ENCODE assay signal across 8 mouse cellular contexts in the genomic region with DNA sequence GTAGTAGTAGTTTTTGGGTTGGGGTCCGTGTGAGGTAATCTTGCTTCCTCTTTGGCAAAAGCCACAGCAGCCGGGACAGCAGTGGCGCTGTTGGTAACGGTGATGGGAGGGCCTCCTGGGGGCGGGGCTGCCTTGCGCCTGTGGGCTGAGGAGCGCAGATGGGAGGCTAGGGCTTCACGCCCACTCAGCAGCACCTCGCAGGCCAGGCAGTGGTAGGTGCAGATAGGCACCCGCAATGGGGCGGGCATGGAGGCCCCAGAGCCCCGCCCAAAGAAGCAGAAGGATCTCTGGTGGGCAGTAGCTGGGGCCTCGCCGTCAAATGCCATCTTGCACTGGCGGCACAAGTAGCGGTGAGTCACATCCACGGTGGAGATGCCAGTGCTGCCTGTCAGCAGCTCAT. TPM values are rescaled to one million over a fixed set of nuclear protein-coding genes. Genes with fewer than 3 reads are reported as not detected.
DNase-seq lines count a peak whose midpoint lies in the region; ATAC-seq and TF ChIP-seq lines count a peak whose summit lies in the region.

No protein-coding gene starts in this region.

- H3K27ac ChIP-seq in heart, embryonic 15.5 days = no peak overlapping the region
- peak overlapping the region; percentile 64 for H3K27ac ChIP-seq in hindbrain, embryonic 13.5 days
- H3K27ac ChIP-seq in liver, embryonic 14.5 days = peak overlapping the region; percentile 85
- no peak overlapping the region for H3K27ac ChIP-seq in stomach, embryonic 16.5 days (ENCODE audit: low read length)
- H3K27ac ChIP-seq in gastrocnemius, adult 2 months = no peak overlapping the region

- 8% methylated on average over 17 of the region's 17 CpGs for WGBS in heart, embryonic 15.5 days
- WGBS in hindbrain, embryonic 13.5 days = 23% methylated on average over 17 of the region's 17 CpGs
- WGBS in liver, embryonic 14.5 days (ENCODE audit: insufficient replicate concordance) = 6% methylated on average over 17 of the region's 17 CpGs
- WGBS in stomach, embryonic 16.5 days = 12% methylated on average over 17 of the region's 17 CpGs

- H3K4me3 ChIP-seq in heart, embryonic 15.5 days = peak overlapping the region; percentile 21
- no peak overlapping the region for H3K4me3 ChIP-seq in hindbrain, embryonic 13.5 days
- peak overlapping the region; percentile 65 to 70 for H3K4me3 ChIP-seq in liver, embryonic 14.5 days (ENCODE audit: insufficient read depth in 1 of 2, low read depth in 2 of 2, low read length in 2 of 2)
- H3K4me3 ChIP-seq in stomach, embryonic 16.5 days (replicated peaks; ENCODE audit: low read length) = 0 out of 2 replicates have a peak overlapping the region, but pooled peaks have one; percentile 3
- H3K4me3 ChIP-seq in gastrocnemius, adult 2 months = no peak overlapping the region

- peaks cover 11% of the 10 kb centered on the region for H3K4me1 ChIP-seq in heart, embryonic 15.5 days (replicated peaks)
- peaks cover 64% of the 10 kb centered on the region for H3K4me1 ChIP-seq in hindbrain, embryonic 13.5 days (replicated peaks)
- peaks cover 35 to 38% of the 10 kb centered on the region in 2 experiments for H3K4me1 ChIP-seq in liver, embryonic 14.5 days (replicated peaks; ENCODE audit: control insufficient read depth in 2 of 2, insufficient read depth in 2 of 2, low read length in 1 of 2)
- H3K4me1 ChIP-seq in stomach, embryonic 16.5 days (ENCODE audit: control insufficient read depth, insufficient read depth, low read length) = peaks cover 13% of the 10 kb centered on the region

- no peaks in the 10 kb centered on the region for H3K36me3 ChIP-seq in heart, embryonic 15.5 days
- peaks cover 57% of the 10 kb centered on the region for H3K36me3 ChIP-seq in hindbrain, embryonic 13.5 days
- H3K36me3 ChIP-seq in liver, embryonic 14.5 days (replicated peaks; ENCODE audit: control insufficient read depth, insufficient read depth, low read depth) = no peaks in the 10 kb centered on the region; the same call in 1 of the 2 replicates
- no peaks in the 10 kb centered on the region for H3K36me3 ChIP-seq in stomach, embryonic 16.5 days (ENCODE audit: control insufficient read depth, insufficient read depth, low read length)

- H3K9me3 ChIP-seq in heart, embryonic 15.5 days (replicated peaks) = no peaks in the 10 kb centered on the region
- H3K9me3 ChIP-seq in hindbrain, embryonic 13.5 days = no peaks in the 10 kb centered on the region
- H3K9me3 ChIP-seq in liver, embryonic 14.5 days (ENCODE audit: control insufficient read depth, low read length) = no peaks in the 10 kb centered on the region
- no peaks in the 10 kb centered on the region for H3K9me3 ChIP-seq in stomach, embryonic 16.5 days (replicated peaks; ENCODE audit: control insufficient read depth, low read length)

- intact Hi-C loops in heart, postnatal 14 days (cut with DNase I) = no loop called here
- intact Hi-C loops in gastrocnemius, adult 2 months (cut with DNase I) = no loop called here

- DNase-seq in heart, postnatal 14 days = no peak
- DNase-seq in R1 (ENCODE audit: low read depth, low spot score) = peak; percentile 77
- DNase-seq in liver, embryonic 14.5 days (ENCODE audit: low read depth in 3 of 3, low spot score in 3 of 3) = peak; percentile 89 to 91 (median 90)
- no peak for DNase-seq in gastrocnemius, adult 2 months

- peak; percentile 59; the same call in 1 of the 2 replicates for TF ChIP-seq EP300 in liver, embryonic 14.5 days (IDR thresholded peaks at IDR 0.05; ENCODE audit: low read depth)

- H3K4me2 ChIP-seq in heart, embryonic 15.5 days = peak overlapping the region; percentile 55
- H3K4me2 ChIP-seq in hindbrain, embryonic 13.5 days = peak overlapping the region; percentile 29
- H3K4me2 ChIP-seq in liver, embryonic 14.5 days (ENCODE audit: low read depth) = peak overlapping the region; percentile 89
- H3K4me2 ChIP-seq in stomach, embryonic 16.5 days (ENCODE audit: low read depth, low read length) = peak overlapping the region; percentile 32

- peak overlapping the region; percentile 12; the same call in 1 of the 2 replicates for H3K9ac ChIP-seq in heart, embryonic 15.5 days
- peak overlapping the region; percentile 60 for H3K9ac ChIP-seq in hindbrain, embryonic 13.5 days
- peak overlapping the region; percentile 97 for H3K9ac ChIP-seq in liver, embryonic 14.5 days (replicated peaks)
- H3K9ac ChIP-seq in stomach, embryonic 16.5 days (ENCODE audit: low read length) = 0 out of 2 replicates have a peak overlapping the region, but pooled peaks have one; percentile 5

- ATAC-seq in heart, embryonic 15.5 days (replicated peaks; ENCODE audit: insufficient number of reproducible peaks, insufficient read depth, low FRiP score, low read depth) = peak; percentile 55; the same call in 1 of the 2 replicates
- ATAC-seq in common myeloid progenitor, adult 5-6 weeks (replicated peaks; ENCODE audit: low read depth, poor library complexity, severe bottlenecking) = peak; percentile 97
- peak; percentile 33 for ATAC-seq in hindbrain, embryonic 13.5 days (ENCODE audit: low FRiP score)
- ATAC-seq in liver, embryonic 14.5 days (ENCODE audit: insufficient read depth) = peak; percentile 100
- ATAC-seq in stomach, embryonic 16.5 days (ENCODE audit: insufficient read depth, low FRiP score) = peak; percentile 80

- peak; percentile 69 for TF ChIP-seq CTCF in liver, embryonic 14.5 days (IDR thresholded peaks at IDR 0.05; ENCODE audit: low read depth)
- TF ChIP-seq CTCF in gastrocnemius, adult 2 months (IDR thresholded peaks at IDR 0.05) = no peak

- peaks cover 25% of the 10 kb centered on the region for H3K27me3 ChIP-seq in heart, embryonic 15.5 days
- H3K27me3 ChIP-seq in hindbrain, embryonic 13.5 days = no peaks in the 10 kb centered on the region
- H3K27me3 ChIP-seq in liver, embryonic 14.5 days (ENCODE audit: control insufficient read depth, insufficient read depth, low read length) = no peaks in the 10 kb centered on the region
- no peaks in the 10 kb centered on the region for H3K27me3 ChIP-seq in stomach, embryonic 16.5 days (ENCODE audit: control insufficient read depth, insufficient read depth, low read length)

RNA-seq across cellular contexts. Expression of a gene that starts 29.5 kb away (rescaled TPM):
- 2.6 and 3.6 TPM in 2 replicates for polyA plus RNA-seq in heart, embryonic 15.5 days (2015; fragmentation: Nextera tagmentation; extraction: Ambion mirVana)
- 1 to 10 TPM; 2.5 to 3.3 TPM for total RNA-seq in heart, postnatal 14 days (2021)
- total RNA-seq in common myeloid progenitor, adult 5-6 weeks (2017) = 2.0 and 5.0 TPM in 2 replicates
- polyA plus RNA-seq in hindbrain, embryonic 13.5 days (2015; fragmentation: Nextera tagmentation; extraction: Ambion mirVana) = 29.4 and 31.9 TPM in 2 replicates
- polyA plus RNA-seq in liver, embryonic 14.5 days (2012; rRNA removed) = 0.26 and 0.29 TPM in 2 replicates
- 0.61 and 0.62 TPM in 2 replicates for polyA plus RNA-seq in liver, embryonic 14.5 days (2014; fragmentation: Nextera tagmentation; extraction: Ambion mirVana)
- polyA plus RNA-seq in stomach, embryonic 16.5 days (2015; fragmentation: Nextera tagmentation; extraction: Ambion mirVana) = 3.1 and 3.6 TPM in 2 replicates
- 1 to 10 TPM; 5.1 to 6.0 TPM for total RNA-seq in gastrocnemius, adult 2 months (2021)

RNA-seq across cellular contexts. Expression of a gene that starts 32.0 kb away (rescaled TPM):
- 13.2 and 15.6 TPM in 2 replicates for polyA plus RNA-seq in heart, embryonic 15.5 days (2015; fragmentation: Nextera tagmentation; extraction: Ambion mirVana)
- total RNA-seq in heart, postnatal 14 days (2021) = 10 to 100 TPM in 1 of 2 experiments, 1 to 10 TPM in 1; 9.6 to 11.4 TPM
- 8.3 and 12.9 TPM in 2 replicates for total RNA-seq in common myeloid progenitor, adult 5-6 weeks (2017)
- polyA plus RNA-seq in hindbrain, embryonic 13.5 days (2015; fragmentation: Nextera tagmentation; extraction: Ambion mirVana) = 29.8 and 30.7 TPM in 2 replicates
- 2.0 and 2.6 TPM in 2 replicates for polyA plus RNA-seq in liver, embryonic 14.5 days (2012; rRNA removed)
- 4.3 and 4.6 TPM in 2 replicates for polyA plus RNA-seq in liver, embryonic 14.5 days (2014; fragmentation: Nextera tagmentation; extraction: Ambion mirVana)
- 19.9 and 22.5 TPM in 2 replicates for polyA plus RNA-seq in stomach, embryonic 16.5 days (2015; fragmentation: Nextera tagmentation; extraction: Ambion mirVana)
- 10 to 100 TPM; 12.6 to 14.3 TPM for total RNA-seq in gastrocnemius, adult 2 months (2021)

RNA-seq across cellular contexts. Expression of a gene that starts 43.8 kb away (rescaled TPM):
- polyA plus RNA-seq in heart, embryonic 15.5 days (2015; fragmentation: Nextera tagmentation; extraction: Ambion mirVana) = 8.5 and 12.6 TPM in 2 replicates
- total RNA-seq in heart, postnatal 14 days (2021) = 1 to 10 TPM; 4.6 to 5.4 TPM
- total RNA-seq in common myeloid progenitor, adult 5-6 weeks (2017) = 25.1 and 30.9 TPM in 2 replicates
- 6.5 and 6.6 TPM in 2 replicates for polyA plus RNA-seq in hindbrain, embryonic 13.5 days (2015; fragmentation: Nextera tagmentation; extraction: Ambion mirVana)
- polyA plus RNA-seq in liver, embryonic 14.5 days (2012; rRNA removed) = 12.7 and 13.4 TPM in 2 replicates
- polyA plus RNA-seq in liver, embryonic 14.5 days (2014; fragmentation: Nextera tagmentation; extraction: Ambion mirVana) = 18.6 and 21.2 TPM in 2 replicates
- polyA plus RNA-seq in stomach, embryonic 16.5 days (2015; fragmentation: Nextera tagmentation; extraction: Ambion mirVana) = 46.2 and 54.8 TPM in 2 replicates
- 1 to 10 TPM; 5.3 to 6.0 TPM for total RNA-seq in gastrocnemius, adult 2 months (2021)

RNA-seq across cellular contexts. Expression of a gene that starts 47.4 kb away (rescaled TPM):
- polyA plus RNA-seq in heart, embryonic 15.5 days (2015; fragmentation: Nextera tagmentation; extraction: Ambion mirVana) = 56.2 and 57.1 TPM in 2 replicates
- total RNA-seq in heart, postnatal 14 days (2021) = 10 to 100 TPM; 23.4 to 28.4 TPM
- 53.3 and 56.1 TPM in 2 replicates for total RNA-seq in common myeloid progenitor, adult 5-6 weeks (2017)
- polyA plus RNA-seq in hindbrain, embryonic 13.5 days (2015; fragmentation: Nextera tagmentation; extraction: Ambion mirVana) = 53.4 and 53.7 TPM in 2 replicates
- 14.4 and 31.0 TPM in 2 replicates for polyA plus RNA-seq in liver, embryonic 14.5 days (2012; rRNA removed)
- 36.0 and 39.6 TPM in 2 replicates for polyA plus RNA-seq in liver, embryonic 14.5 days (2014; fragmentation: Nextera tagmentation; extraction: Ambion mirVana)
- 74.7 and 74.9 TPM in 2 replicates for polyA plus RNA-seq in stomach, embryonic 16.5 days (2015; fragmentation: Nextera tagmentation; extraction: Ambion mirVana)
- total RNA-seq in gastrocnemius, adult 2 months (2021) = 10 to 100 TPM; 18.1 to 19.9 TPM

RNA-seq across cellular contexts. Expression of a gene that starts 54.1 kb away (rescaled TPM):
- 0.24 and 0.55 TPM in 2 replicates for polyA plus RNA-seq in heart, embryonic 15.5 days (2015; fragmentation: Nextera tagmentation; extraction: Ambion mirVana)
- total RNA-seq in heart, postnatal 14 days (2021) = under 1 TPM; 0.10 to 0.36 TPM
- not detected in 2 replicates for total RNA-seq in common myeloid progenitor, adult 5-6 weeks (2017)
- polyA plus RNA-seq in hindbrain, embryonic 13.5 days (2015; fragmentation: Nextera tagmentation; extraction: Ambion mirVana) = 22.2 and 22.6 TPM in 2 replicates
- 0.04 and 0.15 TPM in 2 replicates for polyA plus RNA-seq in liver, embryonic 14.5 days (2012; rRNA removed)
- polyA plus RNA-seq in liver, embryonic 14.5 days (2014; fragmentation: Nextera tagmentation; extraction: Ambion mirVana) = 0.04 TPM in 1 of 2 replicates, not detected in the other
- polyA plus RNA-seq in stomach, embryonic 16.5 days (2015; fragmentation: Nextera tagmentation; extraction: Ambion mirVana) = 1.1 and 1.2 TPM in 2 replicates
- total RNA-seq in gastrocnemius, adult 2 months (2021) = under 1 TPM in 1 of 2 experiments, not detected in 1; 0.08 TPM

Comparison
In these comparisons a context has a peak if more than half of its experiments do, and no peak if none do; other contexts are left out.
1. ATAC-seq: peak in every context shown above with its lines; median percentile 100 in liver, embryonic 14.5 days; 97 in common myeloid progenitor, adult 5-6 weeks; 80 in stomach, embryonic 16.5 days; 55 in heart, embryonic 15.5 days; 33 in hindbrain, embryonic 13.5 days.
2. H3K27ac ChIP-seq: peak in hindbrain, embryonic 13.5 days (single experiment) and liver, embryonic 14.5 days (single experiment); none in heart, embryonic 15.5 days (single experiment), stomach, embryonic 16.5 days (single experiment) and gastrocnemius, adult 2 months (single experiment).
3. H3K4me2 ChIP-seq: peak in every context shown above with its lines; median percentile 89 in liver, embryonic 14.5 days; 55 in heart, embryonic 15.5 days; 32 in stomach, embryonic 16.5 days; 29 in hindbrain, embryonic 13.5 days.
4. H3K4me3 ChIP-seq: peak in heart, embryonic 15.5 days (single experiment), liver, embryonic 14.5 days (2 of 2) and stomach, embryonic 16.5 days (single experiment); none in hindbrain, embryonic 13.5 days (single experiment) and gastrocnemius, adult 2 months (single experiment).
5. H3K9ac ChIP-seq: peak in every context shown above with its lines; median percentile 97 in liver, embryonic 14.5 days; 60 in hindbrain, embryonic 13.5 days; 12 in heart, embryonic 15.5 days; 5 in stomach, embryonic 16.5 days.
6. DNase-seq: peak in R1 (single experiment) and liver, embryonic 14.5 days (3 of 3); none in heart, postnatal 14 days (0 of 2) and gastrocnemius, adult 2 months (single experiment).